Mouse (Mus musculus) bone marrow, adult 2 months (tissue): Measurements from ENCODE around the gene Galnt17.

Experiments used
- CTCF ChIP-seq: fragments of 200-500 bp; IDR thresholded peaks from 2 replicates; pipeline ENCODE4 v1.5.1; 2011; ENCODE audit warnings: low read length, control low read depth; ENCODE audit not compliant: control insufficient read depth, insufficient read depth
- POLR2A ChIP-seq: fragments of 200-500 bp; IDR thresholded peaks from 2 replicates; pipeline ENCODE4 v1.6.1; 2011; ENCODE audit warnings: low read depth, mild to moderate bottlenecking, control low read depth, low read length, borderline replicate concordance; ENCODE audit not compliant: control insufficient read depth

GRCm38 (mm10) chr5:130869869-130870268 lies 438.4 kb downstream of the Galnt17 start:
- TF ChIP-seq POLR2A (no peak), CTCF (no peak)
